Mouse (Mus musculus) forelimb bud, embryonic 11.5 days (tissue): Measurements from ENCODE around the gene Gpx2.
A peak's percentile ranks its signal among the peaks of the same experiment; 100 is the strongest.
"Not testable (repeated sequence)": the region's sequence is repeated elsewhere in the genome, so short reads cannot be mapped to it uniquely, and the experiment has no call there.

Experiments used
- DNase-seq: peaks from one replicate; pipeline ENCODE4 v3.0.0-alpha.2; 2012; ENCODE audit warnings: low read depth, low spot score

The Gpx2 gene

DNA sequence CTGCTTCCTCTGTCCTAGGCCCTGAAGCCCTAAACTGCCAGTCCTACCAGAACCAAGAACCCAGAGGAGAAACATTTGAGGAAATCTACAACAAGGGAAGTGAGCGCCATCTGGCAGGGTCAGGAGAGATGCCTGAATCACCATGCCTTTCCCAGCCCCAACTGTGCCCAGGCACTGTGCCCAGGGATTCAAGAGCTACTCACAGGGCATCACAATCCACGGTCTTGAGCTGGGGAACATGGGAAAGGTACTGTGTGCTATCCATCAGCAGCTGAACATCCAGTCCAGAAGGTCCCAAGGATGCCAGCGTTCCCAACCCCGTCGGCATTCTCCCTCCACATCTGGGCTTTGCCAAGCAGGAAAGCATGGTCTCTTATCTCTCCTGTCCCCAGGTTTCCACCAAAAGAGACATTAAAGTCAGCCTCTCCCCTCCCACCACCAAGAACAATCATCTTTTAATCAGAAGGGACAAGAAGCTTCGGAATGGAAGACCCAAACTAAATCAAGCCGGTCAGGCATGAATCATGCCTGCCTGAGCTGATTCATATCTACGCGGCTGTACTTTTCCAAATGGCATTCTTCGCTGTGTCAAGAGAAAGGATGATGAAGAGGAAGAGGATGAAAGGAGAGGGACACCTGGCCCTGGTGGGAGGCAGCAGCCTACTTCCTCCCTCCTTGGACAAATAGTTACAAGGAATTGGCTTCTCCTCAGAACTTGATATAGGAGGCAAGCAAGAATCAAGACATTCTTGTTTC lies 9.9 kb upstream of the Gpx2 start:
- no peak for DNase-seq

DNA sequence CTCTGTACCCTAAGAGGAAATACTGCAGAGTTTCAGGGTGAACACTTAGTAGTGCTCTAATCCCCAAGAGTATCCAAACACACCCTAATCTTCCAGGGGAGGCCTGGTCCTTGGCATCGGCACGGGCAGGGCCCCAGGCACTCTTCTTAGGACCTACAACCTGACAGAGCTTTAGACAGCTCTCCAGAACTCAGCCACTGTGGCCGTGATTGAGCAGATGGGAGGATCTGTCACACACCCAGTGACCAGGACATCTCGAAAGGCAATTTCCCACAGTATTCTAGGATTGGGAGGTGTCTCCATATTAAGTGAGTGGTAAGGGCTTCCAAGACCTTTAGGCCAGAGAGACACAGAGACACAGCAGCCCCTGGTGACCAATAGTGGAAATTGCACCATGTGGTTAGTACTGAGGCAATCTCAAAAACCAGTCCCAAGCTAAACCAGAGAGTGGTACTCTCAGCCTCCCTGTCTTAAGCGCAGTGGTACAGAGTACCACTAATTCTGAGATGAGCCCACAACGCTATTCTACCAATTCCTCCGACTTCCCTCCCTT lies 8.4 kb upstream of the Gpx2 start:
- peak; percentile 53 for DNase-seq

DNA sequence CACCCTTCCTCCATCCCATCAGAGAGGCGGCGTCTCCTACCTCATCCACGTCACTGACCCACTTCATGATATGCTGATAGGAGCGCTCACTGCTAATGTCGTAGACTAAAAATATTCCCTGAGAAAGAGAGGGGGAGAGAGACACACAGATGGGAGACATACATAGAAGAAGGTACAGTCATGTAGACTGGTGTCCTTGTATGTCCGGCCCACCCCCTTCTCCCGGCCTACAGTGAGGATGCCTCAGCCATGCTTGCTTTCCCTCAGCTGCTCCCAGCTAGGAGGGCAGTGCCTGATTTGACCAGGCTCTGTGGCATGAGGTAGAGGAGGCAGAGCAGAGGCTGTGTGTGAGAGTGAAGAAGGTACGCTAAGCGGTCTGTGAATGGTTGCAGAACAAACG lies 7.7 kb upstream of the Gpx2 start:
- no peak for DNase-seq

DNA sequence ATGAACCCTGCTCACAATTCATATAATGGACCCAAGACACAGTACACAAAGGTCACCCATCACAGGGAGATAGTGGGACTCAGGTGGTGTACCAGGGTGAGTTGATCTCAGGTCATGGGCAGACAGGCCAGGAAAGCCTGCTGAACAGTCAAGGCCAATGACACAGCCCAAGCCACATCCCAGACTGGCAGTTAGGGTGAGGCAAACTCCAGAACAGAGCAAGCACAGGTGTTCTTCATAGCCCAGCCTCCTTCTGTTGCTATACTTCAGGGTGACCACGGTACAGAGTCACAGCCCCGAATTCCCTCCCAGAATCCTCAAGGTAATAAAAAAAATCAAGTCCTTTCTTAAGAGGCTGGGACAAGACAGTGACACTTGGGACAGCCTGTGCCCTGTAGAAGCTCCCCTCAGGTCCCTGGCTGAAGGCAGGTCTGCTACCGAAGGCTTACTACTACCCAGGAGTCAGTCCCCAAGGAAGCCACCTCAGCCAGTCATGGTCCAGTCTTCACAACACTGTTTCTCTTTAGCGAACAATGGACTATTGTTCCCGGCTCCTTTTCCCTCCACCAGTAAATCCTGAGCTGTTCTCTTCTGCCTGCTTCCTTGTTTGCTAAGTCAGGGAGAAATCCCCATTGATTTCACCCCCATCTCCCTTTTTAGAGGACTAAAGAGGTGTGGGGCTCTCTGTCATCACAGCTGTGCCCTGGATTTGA lies 2.8 kb upstream of the Gpx2 start:
- DNase-seq: no peak

DNA sequence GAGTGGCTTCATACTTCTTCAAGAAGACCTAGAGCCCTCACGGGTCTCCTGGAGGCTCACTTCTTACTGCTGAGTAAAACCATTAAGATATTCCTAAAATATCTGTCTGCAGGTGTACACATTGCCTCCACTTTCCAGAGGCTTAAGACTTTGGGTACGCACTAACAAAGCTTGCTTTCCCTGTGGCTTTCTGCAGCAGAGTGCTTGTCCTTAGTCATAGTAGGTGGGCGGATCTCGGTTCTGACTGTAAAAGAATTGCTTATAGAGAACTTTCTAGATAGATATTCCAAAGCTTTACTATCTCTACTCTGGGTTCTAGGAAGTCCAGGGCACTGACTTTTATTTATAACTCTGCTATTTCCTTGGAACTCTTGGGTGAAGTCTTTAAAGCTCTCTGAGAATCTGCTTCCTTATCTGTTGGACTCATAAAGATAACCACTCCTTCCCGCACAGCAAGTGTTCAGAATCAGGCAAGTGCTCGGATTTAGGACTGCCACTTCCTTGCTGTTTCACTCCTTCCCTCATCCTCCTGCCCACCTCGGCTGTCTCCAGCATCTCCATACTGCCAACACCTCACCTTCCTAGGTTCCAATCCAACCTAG lies 1.7 kb upstream of the Gpx2 start:
- DNase-seq: no peak

DNA sequence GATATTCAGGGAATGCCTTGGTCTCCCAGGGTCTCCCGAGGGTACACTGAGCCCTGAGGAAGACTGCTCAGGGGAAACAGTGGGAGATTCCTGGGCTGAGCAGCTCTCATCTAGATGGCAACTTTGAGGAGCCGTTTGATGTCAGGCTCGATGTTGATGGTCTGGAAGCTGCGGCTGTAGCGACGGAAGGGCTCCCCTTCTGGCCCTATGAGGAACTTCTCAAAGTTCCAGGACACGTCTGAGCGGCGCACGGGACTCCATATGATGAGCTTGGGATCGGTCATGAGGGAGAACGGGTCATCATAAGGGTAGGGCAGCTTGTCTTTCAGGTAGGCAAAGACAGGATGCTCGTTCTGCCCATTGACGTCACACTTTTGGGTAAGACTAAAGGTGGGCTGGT lies 2.8 kb downstream of the Gpx2 start:
- not testable (repeated sequence) for DNase-seq

DNA sequence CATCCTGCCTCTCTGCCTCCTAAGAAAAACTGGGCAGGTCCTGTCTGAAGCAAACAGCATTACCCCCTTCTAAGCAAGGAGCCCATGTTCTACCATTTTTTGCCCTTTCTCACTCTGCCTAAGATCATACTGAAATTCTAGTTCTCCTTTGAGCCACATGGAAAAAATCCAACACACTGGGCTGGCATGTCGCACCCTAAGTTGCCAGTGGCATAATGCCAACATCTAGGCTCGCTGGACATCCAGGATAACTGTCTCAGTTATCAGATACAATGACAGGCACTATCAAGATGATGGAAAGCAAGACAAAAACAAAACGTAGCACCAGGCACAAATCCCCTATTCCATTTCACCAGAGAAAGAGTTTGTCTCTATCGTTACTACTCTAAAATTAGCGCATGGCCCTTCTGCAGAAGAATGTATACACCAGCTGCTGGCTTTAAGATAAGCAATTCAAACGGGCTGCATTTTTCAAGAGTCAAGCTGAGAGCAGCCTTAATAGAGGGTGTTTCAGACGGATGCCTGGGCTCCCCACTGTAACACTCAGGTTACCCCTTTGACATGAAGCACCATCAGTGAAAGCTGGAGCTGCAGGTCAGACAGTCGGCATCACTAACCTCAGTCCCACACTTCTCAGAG lies 4.8 kb downstream of the Gpx2 start:
- no peak for DNase-seq

DNA sequence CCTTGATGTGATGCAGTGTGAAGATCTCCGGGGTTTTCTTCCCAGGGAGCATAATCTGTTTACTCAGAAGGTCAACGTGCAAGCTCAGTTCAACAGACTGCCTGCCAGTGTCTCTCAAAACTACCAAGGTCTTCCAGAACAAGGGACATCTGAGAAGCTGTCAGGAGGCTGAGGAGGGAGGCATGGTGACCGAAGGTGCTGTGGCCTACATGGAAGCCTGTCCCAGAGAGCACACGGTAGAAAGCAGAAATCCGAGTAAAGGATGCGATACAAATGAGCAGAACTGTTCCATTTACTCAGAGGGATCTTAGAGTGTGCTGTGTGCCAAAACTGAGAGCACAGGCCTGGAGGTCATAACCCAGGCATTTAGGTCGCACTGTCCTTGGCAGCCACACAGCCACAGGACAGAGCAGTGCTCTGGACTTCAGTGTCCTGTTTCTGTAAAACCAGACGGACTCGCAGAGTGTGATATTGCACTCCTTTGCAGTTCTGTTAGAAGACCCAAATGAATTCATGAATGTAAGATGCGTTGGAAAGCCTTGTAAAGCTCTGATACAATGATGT lies 11.2 kb downstream of the Gpx2 start:
- no peak for DNase-seq

DNA sequence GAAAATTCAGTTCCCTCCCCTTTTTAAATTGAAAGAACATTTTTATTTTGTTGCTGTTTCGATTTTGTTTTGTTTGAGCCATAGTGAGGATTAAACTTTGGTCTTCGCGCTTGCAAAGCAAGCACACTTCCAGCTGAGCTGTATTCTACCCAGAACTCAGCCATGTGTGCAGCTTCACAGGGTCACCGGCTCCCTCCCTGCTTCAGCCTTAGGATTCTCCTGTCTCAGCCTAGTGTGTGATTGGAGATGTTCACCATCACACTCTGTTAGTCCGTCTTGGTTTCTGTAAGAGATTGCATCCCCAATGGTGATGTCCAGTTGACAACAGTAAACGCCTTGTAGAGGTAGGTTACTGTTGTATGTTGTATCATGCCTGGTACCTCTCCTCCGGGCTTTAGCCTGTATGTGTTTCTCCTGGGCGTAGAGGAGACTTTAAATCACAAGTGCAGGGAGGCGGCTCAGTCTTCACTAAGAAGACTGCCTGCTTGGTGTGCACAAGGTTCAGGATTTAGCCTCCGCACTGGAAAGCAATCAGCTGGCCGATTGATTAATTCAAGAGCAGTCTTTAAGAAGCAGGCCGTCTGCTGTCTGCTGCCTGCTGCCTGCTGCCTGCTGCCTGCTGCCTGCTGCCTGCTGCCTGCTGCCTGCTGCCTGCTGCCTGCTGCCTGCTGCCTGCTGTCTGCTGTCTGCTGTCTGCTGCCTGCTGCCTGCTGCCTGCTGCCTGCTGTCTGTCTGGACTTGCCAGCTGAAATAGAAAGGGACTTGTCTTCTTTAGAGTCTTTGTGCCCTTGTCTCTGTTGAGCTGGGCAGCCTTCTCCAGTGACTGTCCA lies 14.5 kb downstream of the Gpx2 start:
- DNase-seq: no peak

DNA sequence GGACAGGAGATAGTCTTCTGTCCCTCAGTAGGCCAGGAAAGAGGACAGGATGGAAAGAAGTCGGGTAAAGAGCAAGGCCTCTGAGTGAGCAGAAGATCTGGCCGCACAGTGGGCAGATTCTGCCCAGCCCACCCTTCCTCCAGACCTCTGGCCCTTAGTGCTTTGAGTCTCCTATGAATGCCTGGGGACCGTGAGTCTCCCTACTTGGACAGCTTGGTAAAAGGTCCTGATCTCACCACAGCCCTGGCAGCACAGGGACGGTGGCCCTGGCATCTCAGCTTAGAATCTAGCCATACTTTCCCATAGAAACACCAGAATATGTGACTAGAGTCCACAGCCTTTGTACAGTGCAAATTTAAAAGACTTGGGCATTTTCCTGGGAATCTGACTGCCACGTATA lies 15.4 kb downstream of the Gpx2 start:
- DNase-seq: no peak

DNA sequence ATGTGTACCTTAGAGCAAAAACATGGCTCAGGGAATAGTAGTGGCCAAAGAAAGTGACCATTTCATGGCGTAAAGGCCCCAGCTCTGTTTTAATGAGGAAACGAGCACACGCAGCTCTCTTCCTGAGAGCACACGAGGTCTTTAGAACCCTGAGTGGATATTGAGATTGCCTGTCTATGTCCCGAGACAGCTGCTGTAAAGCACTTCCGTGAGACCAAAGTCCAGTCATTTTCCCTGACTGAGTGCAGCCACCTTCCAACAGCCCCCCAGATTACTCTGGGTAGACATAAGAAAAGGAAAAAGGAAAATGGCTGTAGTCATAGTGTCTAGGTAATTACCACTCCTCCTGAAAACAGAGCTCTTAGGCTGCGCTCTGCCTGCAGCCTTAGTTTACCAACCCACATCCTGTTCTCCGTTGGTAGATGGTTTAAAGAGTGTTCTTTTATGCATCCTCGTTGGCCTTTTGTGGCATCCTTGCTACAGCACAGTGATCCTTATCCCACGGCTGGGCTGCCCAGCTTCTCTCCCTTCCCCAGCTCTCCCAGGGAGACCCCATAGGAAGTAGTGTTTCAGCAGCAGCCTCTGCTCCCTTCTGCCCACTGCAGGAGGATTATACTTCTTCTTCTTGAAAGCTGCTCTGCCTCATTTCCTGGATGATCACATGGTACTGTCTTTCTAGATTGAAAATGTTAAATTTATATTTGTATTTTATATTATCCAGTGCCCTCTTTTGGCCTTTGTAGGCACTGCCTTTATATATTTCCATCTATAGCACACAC lies 16.9 kb downstream of the Gpx2 start:
- DNase-seq: no peak

DNA sequence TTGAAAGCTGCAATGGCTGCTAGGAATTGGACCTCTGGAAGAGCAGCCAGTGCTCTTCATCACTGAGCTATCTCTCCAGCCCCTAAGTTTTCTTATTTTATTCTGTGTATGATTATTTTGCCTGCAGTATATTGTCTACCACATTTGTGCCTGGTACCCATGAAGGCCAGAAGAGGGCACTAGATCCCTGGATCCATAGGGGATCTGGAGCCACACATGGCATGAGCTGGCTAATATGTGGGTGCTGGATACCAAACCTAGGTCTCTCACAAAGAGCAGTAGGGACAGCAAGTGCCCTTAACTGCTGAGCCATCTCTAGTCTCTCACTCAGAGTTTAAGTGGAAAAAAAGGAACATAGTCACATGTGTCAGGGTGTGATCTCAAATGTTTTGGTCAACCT lies 17.5 kb downstream of the Gpx2 start:
- no peak for DNase-seq

DNA sequence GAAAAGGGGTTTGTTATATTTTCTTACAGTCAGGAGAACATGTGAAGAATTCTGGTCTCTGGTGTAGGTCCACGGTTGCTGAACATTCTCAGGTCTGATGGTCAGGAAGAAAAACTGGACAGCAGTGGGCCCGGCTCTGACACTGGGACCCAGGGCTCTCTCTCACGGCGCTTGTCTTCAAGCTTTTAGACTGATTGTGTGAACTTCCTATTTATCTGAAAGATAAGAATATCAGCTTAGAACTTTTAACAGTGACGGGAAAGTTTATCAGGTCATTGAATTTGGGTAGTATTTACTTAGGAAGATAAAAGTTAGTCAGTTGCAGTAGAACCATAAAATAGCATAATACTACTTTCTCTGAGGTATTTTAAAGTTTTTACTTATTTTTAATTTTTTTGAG lies 18.5 kb downstream of the Gpx2 start:
- DNase-seq: no peak

DNA sequence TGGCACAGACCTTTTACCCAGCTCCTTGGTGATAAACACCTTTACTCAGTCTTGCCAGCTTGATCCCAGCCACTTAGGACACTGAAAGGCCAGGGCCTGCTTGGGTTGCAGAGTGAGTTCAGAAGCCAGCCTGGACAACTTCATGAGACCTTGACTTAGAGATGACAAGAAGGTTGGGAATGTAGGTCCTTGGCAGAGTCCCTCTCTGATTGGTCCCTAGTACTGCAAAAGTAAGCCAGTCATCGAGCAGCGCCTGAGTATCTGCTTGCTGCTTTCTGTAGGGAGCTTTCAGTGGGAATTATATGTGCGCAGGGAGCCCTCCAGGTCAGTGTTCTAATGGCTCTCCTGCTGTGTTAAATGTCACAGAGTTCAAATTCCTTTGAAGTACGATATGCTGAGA lies 20.2 kb downstream of the Gpx2 start:
- DNase-seq: no peak

DNA sequence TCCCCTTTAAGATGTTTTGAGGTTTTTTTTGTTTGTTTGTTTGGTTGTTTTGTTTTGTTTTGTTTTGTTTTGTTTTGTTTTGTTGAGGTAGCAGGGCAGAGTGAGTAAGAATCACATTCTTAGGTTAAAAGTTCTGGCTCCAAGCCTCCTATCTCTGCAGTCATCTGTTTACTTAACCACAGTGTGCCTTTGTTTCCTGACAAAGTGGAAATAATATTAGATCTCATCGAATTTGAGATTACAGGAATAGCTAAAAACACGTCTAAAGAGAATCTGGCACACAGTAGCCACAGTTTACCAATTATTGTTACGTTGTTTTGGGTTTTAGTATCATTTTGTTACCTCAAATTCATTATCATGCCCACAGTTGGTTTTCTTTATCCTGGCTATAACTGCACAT lies 20.7 kb downstream of the Gpx2 start:
- DNase-seq: no peak

DNA sequence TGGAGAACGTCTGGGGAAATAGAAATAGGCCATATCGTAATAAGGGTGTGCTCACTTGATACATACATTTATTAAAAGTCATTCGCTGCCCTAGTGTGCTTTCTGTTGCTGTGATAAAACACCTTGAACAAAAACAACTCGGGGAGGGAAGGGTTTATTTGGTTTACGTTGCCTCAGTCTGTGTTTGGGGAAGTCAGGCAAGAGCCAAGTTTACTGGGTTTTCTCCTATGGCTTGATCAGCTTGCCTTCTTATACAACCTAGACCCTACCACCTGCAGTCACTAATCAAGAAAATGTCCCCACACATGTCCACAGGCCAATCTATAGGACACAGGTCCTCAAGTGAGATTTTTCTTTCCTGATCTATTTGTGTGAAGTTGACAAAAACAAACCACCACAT lies 23.8 kb downstream of the Gpx2 start:
- no peak for DNase-seq

DNA sequence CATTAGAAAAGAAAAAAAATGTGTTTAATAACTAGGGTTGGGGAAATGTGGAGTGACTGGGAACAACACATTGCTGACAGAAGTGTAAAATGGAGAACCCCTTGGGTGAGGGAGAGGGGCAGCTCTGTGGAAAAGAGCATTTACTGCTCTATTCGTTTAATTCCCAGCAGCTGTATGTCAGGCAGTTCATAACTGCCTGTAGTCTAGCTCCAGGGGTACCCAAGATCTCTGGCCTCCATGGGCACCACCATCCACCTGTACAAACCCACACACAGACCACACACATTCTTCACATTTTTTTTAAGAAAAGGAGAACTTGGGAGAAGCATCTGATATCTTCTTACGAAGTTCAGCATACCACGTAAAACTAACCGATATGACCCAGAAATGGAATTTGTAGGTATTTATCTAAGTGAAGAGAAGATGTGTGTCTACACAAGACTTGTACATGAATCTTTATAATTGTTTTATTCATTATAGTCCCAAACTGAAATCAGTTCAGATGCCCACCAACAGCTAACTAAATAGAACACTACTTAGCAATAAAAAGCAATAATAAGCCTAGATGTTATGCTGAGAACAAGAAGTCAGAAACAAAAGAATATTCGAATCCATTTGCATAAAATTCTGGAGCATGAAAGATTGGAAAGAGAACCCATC lies 24.4 kb downstream of the Gpx2 start:
- no peak for DNase-seq

DNA sequence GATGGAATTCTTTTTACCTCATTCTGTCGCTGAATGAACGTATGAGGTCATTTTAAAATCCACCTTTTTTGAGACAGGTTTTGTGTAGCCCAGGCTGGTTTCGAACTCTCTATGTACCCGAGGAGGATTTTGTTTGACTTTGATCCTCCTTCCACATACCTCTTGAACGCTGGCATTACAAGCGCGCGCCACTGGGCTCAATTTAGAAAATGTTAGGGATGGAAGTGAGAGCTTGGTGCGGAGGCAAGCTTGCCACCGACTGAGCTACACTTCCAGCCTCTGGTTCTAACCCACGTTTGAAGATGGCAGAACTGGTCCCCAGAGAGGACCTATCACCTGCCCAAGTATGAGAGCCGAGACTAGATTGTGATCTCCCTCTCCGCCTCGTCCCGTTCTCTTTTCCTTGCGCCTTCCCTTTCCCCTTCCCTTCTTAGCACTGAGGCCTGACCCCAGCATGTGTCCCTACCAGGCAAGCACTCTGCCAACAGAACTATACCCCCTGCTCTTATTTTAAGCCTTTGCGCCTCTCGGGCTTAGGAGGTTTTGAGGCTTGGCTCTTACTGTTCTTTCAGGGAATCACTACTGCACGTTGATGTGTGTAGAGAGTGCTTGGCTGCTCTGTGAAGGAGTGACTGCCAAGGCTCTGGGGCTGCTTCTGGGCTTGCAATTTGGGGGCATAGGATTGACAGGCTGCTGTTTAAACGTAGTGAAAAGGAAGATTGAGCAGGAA lies 29.3 kb downstream of the Gpx2 start:
- DNase-seq: peak; percentile 13

DNA sequence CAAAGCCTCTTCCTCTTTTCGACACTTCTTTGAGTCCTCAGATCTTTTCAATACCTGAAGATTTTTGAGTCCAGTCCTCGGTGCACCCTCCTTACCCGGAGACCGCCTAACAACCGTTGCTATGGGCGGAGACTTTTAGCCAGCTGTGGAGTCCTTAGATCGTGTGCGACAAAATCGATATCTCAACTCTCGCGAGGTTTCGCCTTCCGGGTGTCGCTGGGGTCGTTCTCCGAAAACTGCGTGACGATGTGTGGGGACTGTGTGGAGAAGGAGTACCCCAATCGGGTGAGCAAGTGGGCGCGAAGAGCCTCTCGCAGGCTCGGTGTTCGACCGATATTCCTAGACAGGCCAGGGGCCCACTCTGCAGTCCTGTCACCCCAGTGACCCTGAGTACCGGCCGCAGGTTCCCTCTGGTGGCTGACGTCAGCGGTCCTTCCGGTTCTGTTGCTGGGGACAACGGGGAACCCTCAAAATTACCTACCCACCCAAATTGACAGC lies 30.0 kb downstream of the Gpx2 start, which contains the start of the genes Churc1 and Fntb:
Churc1 (plus strand) TSS at position 185 of the 498 bp plus-strand sequence.
Fntb (plus strand) TSS at position 236 of the 498 bp plus-strand sequence.
- DNase-seq: peak; percentile 97
